Mouse (Mus musculus): ENCODE results near the gene Pitpnm2.

DNA sequence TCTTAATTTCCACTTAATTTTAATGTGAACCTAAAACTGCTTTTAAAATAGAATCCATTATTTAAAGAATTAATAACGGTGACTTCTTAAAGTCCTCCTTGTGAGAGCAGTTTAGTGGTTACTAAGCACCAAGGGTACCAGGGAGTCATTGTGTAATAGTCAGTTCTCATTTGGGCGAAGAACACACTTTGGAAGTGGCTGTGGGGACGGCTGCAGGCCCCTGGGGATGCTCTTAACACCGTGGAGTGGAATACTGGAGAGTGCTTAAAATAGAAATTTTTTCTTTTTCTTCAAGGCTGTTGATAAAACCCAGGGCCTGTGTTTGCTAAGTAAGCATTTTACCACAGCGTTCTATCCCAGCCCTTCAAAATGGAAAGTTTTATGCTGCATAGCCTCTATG lies 93.6 kb downstream of the Pitpnm2 start:
- TF ChIP-seq CTCF (IDR thresholded peaks at IDR 0.05; ENCODE audit: low read depth, low read length), result no peak
- TF ChIP-seq POLR2A (IDR thresholded peaks at IDR 0.05; ENCODE audit: borderline replicate concordance, low read depth, low read length), result no peak
